In genomic region chr13:101244326-101244725, GRCm38 (mm10) we compare ENCODE assay signal across 10 mouse cellular contexts.
"Had no signal": no experiment of that assay in that cellular context is flagged by ENCODE, and none has a peak within 500 bp of the region (broad histone marks: within the 10 kb centered on the region; RNA-seq: fewer than 3 reads in every experiment).

No protein-coding gene starts in this region.

- H3K27me3 ChIP-seq: limb, embryonic 12.5 days; liver, embryonic 13.5 days; lung, embryonic 15.5 days; midbrain, embryonic 13.5 days; neural tube, embryonic 15.5 days had no signal

- ATAC-seq: liver, postnatal 0 days; midbrain, embryonic 13.5 days had no signal

- DNase-seq: kidney, postnatal 14 days; liver; liver, embryonic 13.5 days; liver, postnatal 0 days; right cerebral cortex, adult 18-20 months; right cerebral cortex, postnatal 25 days had no signal
